Mouse (Mus musculus): ENCODE measurements around the gene Dpy19l1.

GRCm38 (mm10) chr9:24490516-24490915 is 12.4 kb downstream of the Dpy19l1 start:
- TF ChIP-seq CTCF (conservative IDR thresholded peaks at IDR 0.05; ENCODE audit: low read length) (no peak), NANOG (IDR thresholded peaks at IDR 0.05; ENCODE audit: borderline replicate concordance, low read length) (no peak), POU5F1 (IDR thresholded peaks at IDR 0.05; ENCODE audit: borderline replicate concordance, low read length) (no peak)
